Mouse (Mus musculus) limb, embryonic 12.5 days (tissue): ENCODE measurements around the gene Ptprj. TPM values are rescaled to one million over a fixed set of nuclear protein-coding genes. Genes with fewer than 3 reads are reported as not detected.

ENCODE experiments used
- ATAC-seq: fragments of 200-750 bp; cut with Nextera tagmentation; 2 replicates; pipeline ENCODE4 v1.8.0; 2017; ENCODE audit warnings: low read depth, moderate TSS enrichment; ENCODE audit not compliant: insufficient number of reproducible peaks, insufficient read depth, low FRiP score, low TSS enrichment
- H3K27ac ChIP-seq: fragments of 300-500 bp; sonication (generic); 2 replicates; pipeline ENCODE4 v1.5.1; 2016; ENCODE audit warnings: mild to moderate bottlenecking, moderate library complexity
- H3K27me3 ChIP-seq: fragments of 300-500 bp; sonication (generic); 2 replicates; pipeline ENCODE4 v1.6.1; 2016; ENCODE audit warnings: mild to moderate bottlenecking, moderate library complexity
- H3K36me3 ChIP-seq: fragments of 300-500 bp; sonication (generic); 2 replicates; pipeline ENCODE4 v1.6.1; 2016; ENCODE audit warnings: mild to moderate bottlenecking, moderate library complexity
- H3K4me1 ChIP-seq: fragments of 300-500 bp; sonication (generic); replicated peaks from 2 replicates; pipeline ENCODE4 v1.6.1; 2016
- H3K4me2 ChIP-seq: fragments of 300-500 bp; sonication (generic); 2 replicates; pipeline ENCODE4 v1.6.1; 2016; ENCODE audit warnings: mild to moderate bottlenecking, moderate library complexity
- H3K4me3 ChIP-seq: fragments of 300-500 bp; sonication (generic); replicated peaks from 2 replicates; pipeline ENCODE4 v1.5.1; 2016; ENCODE audit warnings: mild to moderate bottlenecking
- H3K9ac ChIP-seq: fragments of 300-500 bp; sonication (generic); replicated peaks from 2 replicates; pipeline ENCODE4 v1.6.1; 2016; ENCODE audit warnings: mild to moderate bottlenecking, moderate library complexity
- H3K9me3 ChIP-seq: fragments of 300-500 bp; sonication (generic); 2 replicates; pipeline ENCODE4 v1.6.1; 2016; ENCODE audit warnings: mild to moderate bottlenecking, moderate library complexity
- WGBS: fragments of 180-500 bp; shearing (Covaris S2); methylation state at CpG from one replicate; pipeline ENCODE4 v1.1.7; 2016; 5-methylcytosine and 5-hydroxymethylcytosine counted together
- polyA plus RNA-seq: library from polyadenylated mRNA; unstranded; fragments of >200 nt; fragmentation: Nextera tagmentation; extraction: Ambion mirVana; gene quantifications from 2 replicates; pipeline ENCODE4 v1.2.1, GENCODE M21; 2016

Gene Ptprj
- polyA plus RNA-seq, 1 experiment from 2014 or later = 1.3 TPM

DNA sequence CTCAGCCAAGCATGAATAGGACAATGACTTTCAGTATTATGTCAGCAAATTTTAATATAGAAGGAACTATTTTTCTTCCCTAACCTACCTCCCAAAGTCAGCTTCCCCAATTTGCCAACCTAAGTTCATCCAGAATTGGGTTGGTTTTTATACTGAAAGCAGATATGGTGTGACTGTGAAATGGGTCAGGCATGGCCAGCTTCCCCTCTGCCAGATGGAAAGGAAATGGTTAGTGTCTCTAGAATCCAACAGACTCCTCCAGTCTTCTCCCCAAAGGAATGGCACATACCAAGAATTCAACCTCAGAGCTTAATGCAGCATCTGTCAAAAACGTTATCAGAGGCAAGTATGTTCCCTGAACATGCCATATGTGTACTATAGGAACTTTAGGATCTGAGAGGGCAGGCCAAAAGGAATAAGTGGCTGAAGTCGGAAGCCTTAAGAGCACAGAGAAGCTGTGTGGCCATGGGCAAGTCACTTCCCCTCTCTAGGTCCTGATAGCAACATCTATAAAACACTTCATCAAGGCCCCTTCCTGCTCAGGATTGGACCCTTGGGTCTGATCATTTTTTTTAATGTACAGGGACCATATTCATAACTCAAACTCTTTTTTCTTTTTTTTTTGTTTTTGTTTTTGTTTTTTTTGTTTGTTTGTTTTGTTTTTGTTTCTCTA is 21.3 kb downstream of the Ptprj start:
- ATAC-seq = no peak
- no peaks in the 10 kb centered on the region for H3K36me3 ChIP-seq
- H3K4me3 ChIP-seq = no peak overlapping the region
- WGBS = 76% methylated on average over 2 of the region's 2 CpGs
- 0 out of 2 replicates have a peak, but pooled peaks cover 3% of the 10 kb centered on the region for H3K27me3 ChIP-seq
- H3K9ac ChIP-seq = no peak overlapping the region
- H3K27ac ChIP-seq = no peak overlapping the region
- no peak overlapping the region for H3K4me2 ChIP-seq
- H3K9me3 ChIP-seq = no peaks in the 10 kb centered on the region
- H3K4me1 ChIP-seq = 0 out of 2 replicates have a peak, but pooled peaks cover 8% of the 10 kb centered on the region

DNA sequence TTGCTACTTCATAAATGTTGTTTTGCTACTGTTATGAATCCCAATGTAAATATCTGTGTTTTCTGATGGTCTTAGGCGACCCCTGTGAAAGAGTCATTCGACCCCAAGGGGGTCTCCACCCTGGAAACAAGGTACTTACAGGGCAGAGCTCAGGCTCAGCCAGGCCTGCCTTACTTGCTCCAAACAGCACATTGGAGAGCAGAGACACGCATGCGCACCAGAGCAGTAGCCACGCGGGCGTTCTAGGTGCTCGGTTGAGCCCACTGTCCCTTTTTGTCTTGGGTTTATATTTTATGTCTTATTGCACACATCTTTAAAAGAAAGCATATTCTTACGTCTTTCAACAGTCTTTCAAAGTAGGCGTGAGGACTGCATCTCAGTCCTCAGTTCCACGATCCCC is 22.1 kb downstream of the Ptprj start:
- ATAC-seq = no peak
- no peak overlapping the region for H3K4me2 ChIP-seq
- no peaks in the 10 kb centered on the region for H3K36me3 ChIP-seq
- 83% methylated on average over 11 of the region's 11 CpGs for WGBS
- no peaks in the 10 kb centered on the region for H3K9me3 ChIP-seq
- H3K4me1 ChIP-seq = 0 out of 2 replicates have a peak, but pooled peaks cover 8% of the 10 kb centered on the region
- no peak overlapping the region for H3K27ac ChIP-seq
- H3K27me3 ChIP-seq = 0 out of 2 replicates have a peak, but pooled peaks cover 3% of the 10 kb centered on the region
- no peak overlapping the region for H3K4me3 ChIP-seq
- H3K9ac ChIP-seq = no peak overlapping the region

DNA sequence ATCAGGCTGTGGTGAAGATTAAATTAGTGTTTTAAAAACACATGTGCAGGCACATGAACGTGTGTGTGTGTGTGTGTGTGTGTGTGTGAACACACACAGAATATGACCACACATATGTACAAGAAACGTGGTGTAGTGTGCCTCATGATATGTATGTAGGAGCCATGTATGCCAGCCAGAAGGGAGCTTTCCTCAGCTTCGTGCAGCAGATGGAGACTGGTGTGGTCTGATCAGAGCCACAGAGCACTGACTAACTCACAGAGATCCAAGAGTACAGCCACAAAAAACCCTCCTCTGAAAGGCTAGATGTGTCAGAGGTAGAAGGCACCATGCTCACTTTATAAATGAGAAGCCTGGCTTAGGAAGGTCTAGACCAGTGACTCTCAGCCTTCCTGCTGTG is 22.5 kb downstream of the Ptprj start:
- WGBS = 67% methylated on average over 3 of the region's 3 CpGs
- Histone ChIP-seq H3K4me1 (0 out of 2 replicates have a peak, but pooled peaks cover 8% of the 10 kb centered on the region), H3K27ac (no peak overlapping the region), H3K4me3 (no peak overlapping the region), H3K36me3 (no peaks in the 10 kb centered on the region), H3K27me3 (0 out of 2 replicates have a peak, but pooled peaks cover 3% of the 10 kb centered on the region), H3K9me3 (no peaks in the 10 kb centered on the region), H3K4me2 (no peak overlapping the region), H3K9ac (no peak overlapping the region)
- no peak for ATAC-seq

DNA sequence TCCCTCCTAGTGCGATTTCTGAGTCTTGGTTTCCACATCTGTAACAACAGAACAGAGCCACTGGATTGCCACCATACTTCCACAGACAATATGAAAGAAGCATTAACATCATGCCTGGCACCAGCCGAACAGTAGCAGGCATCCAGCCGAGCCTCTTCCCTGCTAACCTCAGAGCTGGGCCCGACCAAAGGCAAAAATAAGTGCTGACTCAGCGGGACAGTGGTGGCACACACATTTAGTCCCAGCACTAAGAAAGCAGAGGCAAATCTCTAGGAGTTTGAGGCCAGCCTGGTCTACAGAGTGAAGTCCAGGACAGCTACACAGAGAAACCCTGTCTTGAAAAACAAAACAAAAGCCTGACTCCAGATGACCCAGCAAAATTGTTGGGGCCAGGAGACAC is 24.7 kb downstream of the Ptprj start:
- Histone ChIP-seq H3K4me1 (no peaks in the 10 kb centered on the region), H3K4me2 (no peak overlapping the region), H3K4me3 (no peak overlapping the region), H3K36me3 (no peaks in the 10 kb centered on the region), H3K9me3 (no peaks in the 10 kb centered on the region), H3K27me3 (no peaks in the 10 kb centered on the region), H3K9ac (no peak overlapping the region), H3K27ac (no peak overlapping the region)
- WGBS = 88% methylated on average over 5 of the region's 5 CpGs
- no peak for ATAC-seq

DNA sequence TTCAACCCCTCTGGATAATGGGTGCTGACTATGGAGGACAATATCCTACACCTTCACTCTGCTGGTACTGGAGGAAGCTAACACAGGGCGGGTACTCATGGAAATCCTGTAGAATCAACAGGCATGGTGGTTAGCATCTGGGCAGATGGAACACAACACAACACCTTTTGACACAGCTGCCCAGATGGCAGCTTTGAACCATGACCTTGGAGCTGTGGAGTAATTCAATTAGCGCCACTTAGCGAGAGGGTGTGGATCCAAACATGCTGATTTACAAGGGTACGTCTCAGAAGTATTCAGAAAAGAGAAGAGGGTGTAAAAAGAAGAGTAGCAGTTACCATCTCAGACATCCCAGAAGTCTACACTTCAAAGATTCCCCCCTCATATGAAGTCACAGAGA is 25.6 kb downstream of the Ptprj start:
- Histone ChIP-seq H3K9me3 (no peaks in the 10 kb centered on the region), H3K36me3 (no peaks in the 10 kb centered on the region), H3K27ac (no peak overlapping the region), H3K9ac (no peak overlapping the region), H3K4me2 (no peak overlapping the region), H3K27me3 (no peaks in the 10 kb centered on the region), H3K4me3 (no peak overlapping the region), H3K4me1 (no peaks in the 10 kb centered on the region)
- ATAC-seq = no peak
- WGBS = 54% methylated on average over 4 of the region's 4 CpGs

DNA sequence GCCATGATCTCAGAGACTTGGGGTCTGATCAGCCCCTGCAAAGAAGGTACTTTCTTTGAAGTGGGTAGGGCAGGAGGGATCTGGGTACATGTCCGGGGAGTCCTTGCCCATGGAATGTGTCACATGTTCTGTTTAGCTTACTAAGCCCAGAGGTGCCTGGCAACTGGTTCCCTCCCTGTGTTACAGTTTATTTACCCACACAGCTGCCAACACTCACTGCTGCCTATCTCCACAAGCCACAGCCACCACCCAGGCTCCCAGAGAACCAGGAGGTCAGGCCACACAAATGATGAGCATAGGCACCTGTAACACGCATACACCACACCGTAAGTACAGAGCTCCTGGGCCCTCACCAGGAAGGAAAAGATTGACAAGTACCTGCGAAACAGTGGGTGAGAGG is 26.6 kb downstream of the Ptprj start:
- H3K4me3 ChIP-seq = no peak overlapping the region
- no peak overlapping the region for H3K9ac ChIP-seq
- WGBS = 82% methylated on average over 4 of the region's 4 CpGs
- H3K36me3 ChIP-seq = no peaks in the 10 kb centered on the region
- ATAC-seq = no peak
- no peaks in the 10 kb centered on the region for H3K9me3 ChIP-seq
- H3K4me2 ChIP-seq = no peak overlapping the region
- no peaks in the 10 kb centered on the region for H3K27me3 ChIP-seq
- no peak overlapping the region for H3K27ac ChIP-seq
- no peaks in the 10 kb centered on the region for H3K4me1 ChIP-seq

DNA sequence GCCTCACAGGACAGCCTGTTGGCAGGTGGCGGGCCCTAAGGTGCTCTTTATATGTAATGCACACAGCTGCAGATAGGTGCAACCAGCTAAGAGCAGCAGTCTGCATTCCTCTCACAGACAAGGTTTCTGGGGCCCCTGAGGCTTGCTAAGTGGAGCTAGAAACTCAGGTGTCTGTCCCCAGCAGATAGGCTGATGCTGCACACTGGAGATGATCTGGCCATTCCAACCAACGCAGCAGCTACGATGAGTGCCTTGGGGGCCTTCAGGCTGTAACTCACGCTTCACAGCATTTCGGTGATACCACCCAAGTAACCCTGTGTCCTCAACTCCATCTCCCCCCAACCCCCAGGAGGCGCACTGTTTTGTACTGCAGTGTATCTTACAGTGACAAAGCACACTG is 29.8 kb downstream of the Ptprj start:
- 81% methylated on average over 6 of the region's 6 CpGs for WGBS

DNA sequence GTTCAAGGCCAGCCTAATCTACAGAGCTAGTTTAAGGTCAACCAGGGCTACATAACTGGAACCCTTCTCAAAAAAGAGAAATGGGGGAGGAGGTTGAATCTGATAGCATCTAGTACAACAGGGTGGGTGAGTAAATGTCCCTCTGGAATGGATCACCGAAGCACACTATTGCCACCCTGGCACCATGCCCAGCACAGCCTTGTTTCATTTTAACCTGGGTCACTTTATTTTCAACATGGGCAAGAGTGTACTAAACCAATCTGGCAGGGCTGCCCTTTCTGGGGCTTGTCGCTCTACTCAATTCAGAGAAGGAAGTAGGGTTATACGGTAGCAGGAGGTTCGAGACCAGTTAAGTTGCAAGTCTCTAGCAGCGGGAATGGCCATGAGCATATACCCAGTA is 31.9 kb downstream of the Ptprj start:
- H3K4me2 ChIP-seq = no peak overlapping the region
- no peak overlapping the region for H3K9ac ChIP-seq
- H3K4me3 ChIP-seq = no peak overlapping the region
- H3K27me3 ChIP-seq = no peaks in the 10 kb centered on the region; the same call in 1 of the 2 replicates
- no peak for ATAC-seq
- no peaks in the 10 kb centered on the region for H3K4me1 ChIP-seq
- H3K9me3 ChIP-seq = no peaks in the 10 kb centered on the region
- 94% methylated on average over 5 of the region's 5 CpGs for WGBS
- H3K36me3 ChIP-seq = no peaks in the 10 kb centered on the region
- H3K27ac ChIP-seq = no peak overlapping the region

More for the DNA sequence above, 29.8 kb downstream of the Ptprj start:
- Histone ChIP-seq H3K27me3 (no peaks in the 10 kb centered on the region), H3K4me1 (no peaks in the 10 kb centered on the region), H3K9ac (no peak overlapping the region), H3K27ac (no peak overlapping the region), H3K4me2 (no peak overlapping the region), H3K4me3 (no peak overlapping the region), H3K36me3 (no peaks in the 10 kb centered on the region), H3K9me3 (no peaks in the 10 kb centered on the region)
- no peak for ATAC-seq

DNA sequence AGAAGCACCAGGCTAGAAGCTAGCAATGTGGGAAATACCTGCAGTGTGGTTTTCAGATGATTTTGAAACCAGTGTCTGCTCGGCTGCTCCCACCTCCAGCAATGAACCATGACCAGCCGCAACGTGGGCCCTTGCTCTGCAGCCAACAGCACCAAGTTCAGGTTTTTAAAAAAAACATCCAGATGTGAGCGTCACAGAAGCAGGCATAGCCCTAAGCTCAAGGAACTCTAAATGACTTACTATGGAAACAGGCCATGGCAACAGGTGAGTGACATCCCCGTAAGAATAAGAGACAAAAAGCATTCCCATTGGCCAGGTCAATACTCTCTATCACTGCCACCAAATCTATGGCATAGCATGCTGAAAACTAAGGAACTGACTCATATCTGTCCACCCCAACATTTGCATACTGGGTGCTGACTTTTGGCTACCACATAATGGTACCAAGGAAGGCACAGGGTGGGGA is 33.3 kb downstream of the Ptprj start:
- no peak overlapping the region for H3K4me3 ChIP-seq
- no peaks in the 10 kb centered on the region for H3K36me3 ChIP-seq
- no peaks in the 10 kb centered on the region for H3K9me3 ChIP-seq
- H3K27ac ChIP-seq = no peak overlapping the region
- ATAC-seq = no peak
- H3K4me2 ChIP-seq = no peak overlapping the region
- WGBS = 89% methylated on average over 5 of the region's 5 CpGs
- H3K27me3 ChIP-seq = no peaks in the 10 kb centered on the region; the same call in 1 of the 2 replicates
- no peaks in the 10 kb centered on the region for H3K4me1 ChIP-seq
- H3K9ac ChIP-seq = no peak overlapping the region

DNA sequence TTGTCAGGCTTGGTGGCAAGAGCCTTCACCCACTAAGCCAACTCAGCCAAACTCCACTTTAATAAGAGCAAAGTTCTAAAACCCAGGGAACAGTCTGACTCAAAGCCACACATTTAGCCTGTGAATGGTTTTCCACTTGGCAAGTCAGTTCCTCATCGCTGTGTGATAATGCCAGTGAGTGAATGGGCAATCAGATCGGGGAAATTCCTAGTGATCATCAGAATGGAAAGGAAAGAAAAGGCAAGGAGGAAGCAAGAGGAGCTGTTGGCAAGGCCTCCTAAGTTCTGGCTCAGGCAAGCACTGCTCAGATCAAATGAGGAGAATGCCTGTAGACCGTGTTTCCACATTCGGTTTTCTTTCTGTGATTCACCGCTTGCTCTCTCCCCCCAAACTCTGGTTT is 35.2 kb downstream of the Ptprj start:
- no peak overlapping the region for H3K4me2 ChIP-seq
- H3K27me3 ChIP-seq = no peaks in the 10 kb centered on the region; the same call in 1 of the 2 replicates
- H3K4me3 ChIP-seq = no peak overlapping the region
- H3K9me3 ChIP-seq = no peaks in the 10 kb centered on the region
- no peak for ATAC-seq
- WGBS = 82% methylated on average over 5 of the region's 5 CpGs
- no peak overlapping the region for H3K9ac ChIP-seq
- H3K36me3 ChIP-seq = no peaks in the 10 kb centered on the region
- H3K4me1 ChIP-seq = no peaks in the 10 kb centered on the region
- H3K27ac ChIP-seq = no peak overlapping the region

DNA sequence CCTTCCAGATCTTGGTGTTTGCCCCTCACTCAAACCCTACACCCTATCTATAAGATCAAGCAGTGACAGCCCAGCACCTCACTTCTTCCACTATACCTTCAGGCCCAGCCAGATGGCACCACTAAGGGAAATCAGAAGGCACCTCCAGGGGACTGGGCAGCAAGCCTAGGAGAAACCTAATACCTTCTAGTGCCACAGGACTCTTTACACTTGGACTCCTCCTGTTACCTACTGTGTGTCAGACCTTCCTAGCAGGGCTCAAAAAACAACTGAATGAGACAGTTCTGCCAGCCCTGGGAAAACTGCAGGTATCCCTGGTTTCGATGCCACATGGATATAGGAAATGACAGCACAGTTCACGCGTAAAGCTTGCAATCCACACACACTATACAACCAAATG is 36.5 kb downstream of the Ptprj start:
- Histone ChIP-seq H3K4me2 (no peak overlapping the region), H3K27me3 (no peaks in the 10 kb centered on the region; the same call in 1 of the 2 replicates), H3K4me1 (no peaks in the 10 kb centered on the region), H3K36me3 (no peaks in the 10 kb centered on the region), H3K9ac (no peak overlapping the region), H3K9me3 (no peaks in the 10 kb centered on the region), H3K4me3 (no peak overlapping the region), H3K27ac (no peak overlapping the region)
- 95% methylated on average over 3 of the region's 3 CpGs for WGBS
- ATAC-seq = no peak
